Mouse (Mus musculus): Measurements from ENCODE around the gene Srebf1. TPM values are rescaled to one million over a fixed set of nuclear protein-coding genes. Genes with fewer than 3 reads are reported as not detected.

The Srebf1 gene
- total and polyA plus RNA-seq, 2 experiments = 151 to 580 TPM

DNA sequence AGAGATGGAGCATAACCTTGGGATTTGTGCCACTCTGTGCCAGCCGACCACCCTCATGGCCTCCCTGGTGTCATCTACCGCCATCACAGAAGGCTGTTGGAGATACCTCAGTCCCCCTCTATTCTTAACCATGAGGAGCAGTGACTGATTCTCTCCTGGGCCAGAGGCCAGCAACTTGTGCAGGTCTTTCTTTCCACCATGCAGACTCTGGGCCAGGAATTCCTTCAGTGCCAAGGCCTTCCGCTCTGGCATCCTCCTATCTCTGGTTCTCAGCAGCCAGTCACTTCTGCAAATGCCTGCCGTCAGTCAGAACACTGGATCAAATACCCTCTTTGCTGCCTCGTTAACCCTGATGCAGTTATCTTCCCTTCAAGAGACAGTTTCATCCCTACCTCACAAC, 31.9 kb upstream of the Srebf1 start:
- peaks cover 13% of the 10 kb centered on the region; the same call in 1 of the 2 replicates for H3K36me3 ChIP-seq (ENCODE audit: control insufficient read depth, insufficient read depth, low read length)
- H3K27me3 ChIP-seq (ENCODE audit: control insufficient read depth, insufficient read depth, low read length) = no peaks in the 10 kb centered on the region
- DNase-seq (ENCODE audit: extremely low read depth, low read depth, low spot score) = no peak
- no peaks in the 10 kb centered on the region for H3K79me2 ChIP-seq (ENCODE audit: control insufficient read depth, insufficient read depth, low read length)
- TF ChIP-seq POLR2A (IDR thresholded peaks at IDR 0.05; ENCODE audit: extremely low read depth, insufficient read depth, low read length) (no peak), CTCF (IDR thresholded peaks at IDR 0.05; ENCODE audit: low read depth, low read length) (no peak)
- H3K27ac ChIP-seq (replicated peaks; ENCODE audit: insufficient read depth, low read depth, low read length) = no peak overlapping the region
- H3K4me1 ChIP-seq (ENCODE audit: control insufficient read depth, insufficient read depth, low read length) = no peaks in the 10 kb centered on the region
- 89% methylated on average over 5 of the region's 5 CpGs for WGBS
- H3K9ac ChIP-seq (ENCODE audit: low read depth, low read length) = no peak overlapping the region
- H3K4me3 ChIP-seq (ENCODE audit: insufficient read depth, low read depth, low read length) = no peak overlapping the region

- H3K79me2 ChIP-seq (ENCODE audit: control insufficient read depth, insufficient read depth, low read length) = no peaks in the 10 kb centered on the region
- no peaks in the 10 kb centered on the region for H3K4me1 ChIP-seq (ENCODE audit: control insufficient read depth, insufficient read depth, low read length)
- no peak for DNase-seq (ENCODE audit: extremely low read depth, low read depth, low spot score)
- WGBS = 88% methylated on average over 2 of the region's 2 CpGs
- no peak overlapping the region for H3K4me3 ChIP-seq (ENCODE audit: insufficient read depth, low read depth, low read length)
- H3K27ac ChIP-seq (replicated peaks; ENCODE audit: insufficient read depth, low read depth, low read length) = no peak overlapping the region
- no peak overlapping the region for H3K9ac ChIP-seq (ENCODE audit: low read depth, low read length)
- no peaks in the 10 kb centered on the region for H3K27me3 ChIP-seq (ENCODE audit: control insufficient read depth, insufficient read depth, low read length)
- peaks cover 13% of the 10 kb centered on the region; the same call in 1 of the 2 replicates for H3K36me3 ChIP-seq (ENCODE audit: control insufficient read depth, insufficient read depth, low read length)
- TF ChIP-seq CTCF (IDR thresholded peaks at IDR 0.05; ENCODE audit: low read depth, low read length) (no peak), POLR2A (IDR thresholded peaks at IDR 0.05; ENCODE audit: extremely low read depth, insufficient read depth, low read length) (no peak)
These were observed 31.2 kb upstream of the Srebf1 start for GRCm38 (mm10) chr11:60253546-60253945.

DNA sequence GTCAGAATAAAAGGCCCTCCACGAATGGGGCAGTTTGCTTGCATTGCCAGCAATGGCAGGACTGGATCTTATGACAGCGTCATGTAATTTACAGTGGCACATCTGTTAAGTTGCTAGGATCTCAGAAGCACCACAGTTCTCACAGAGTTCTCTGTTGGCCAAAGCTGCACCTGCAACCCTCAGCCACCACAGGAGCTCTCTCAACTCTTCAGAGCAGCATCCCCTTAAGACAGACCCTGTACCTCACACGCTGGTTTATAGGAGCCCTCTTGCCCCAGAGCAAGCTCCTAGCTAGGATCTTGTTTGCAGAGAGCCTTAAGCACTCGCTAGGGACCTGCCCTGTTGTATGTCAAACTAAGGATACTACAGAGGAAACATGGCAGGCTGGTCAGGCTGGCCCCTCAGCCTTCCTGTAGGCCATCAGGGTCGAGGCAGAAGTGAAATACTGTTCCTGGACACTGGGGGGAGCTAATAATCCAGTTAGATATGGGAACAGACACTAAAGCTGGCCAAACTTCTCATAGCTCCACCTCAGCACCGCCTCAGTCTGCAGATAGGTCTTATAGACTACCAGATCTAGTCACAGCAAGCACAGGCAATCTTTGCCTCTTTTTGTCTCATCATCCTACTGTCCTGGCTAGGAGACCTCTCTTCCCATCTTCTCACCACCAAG, 28.7 kb upstream of the Srebf1 start:
- no peak overlapping the region for H3K9ac ChIP-seq (ENCODE audit: low read depth, low read length)
- H3K4me1 ChIP-seq (ENCODE audit: control insufficient read depth, insufficient read depth, low read length) = no peaks in the 10 kb centered on the region
- H3K79me2 ChIP-seq (ENCODE audit: control insufficient read depth, insufficient read depth, low read length) = no peaks in the 10 kb centered on the region
- peak; percentile 34 for DNase-seq (ENCODE audit: extremely low read depth, low read depth, low spot score)
- H3K4me3 ChIP-seq (ENCODE audit: insufficient read depth, low read depth, low read length) = no peak overlapping the region
- 68% methylated on average over 6 of the region's 6 CpGs for WGBS
- H3K36me3 ChIP-seq (ENCODE audit: control insufficient read depth, insufficient read depth, low read length) = peaks cover 12% of the 10 kb centered on the region; the same call in 1 of the 2 replicates
- TF ChIP-seq CTCF (IDR thresholded peaks at IDR 0.05; ENCODE audit: low read depth, low read length) (peak; percentile 61), POLR2A (IDR thresholded peaks at IDR 0.05; ENCODE audit: extremely low read depth, insufficient read depth, low read length) (no peak)
- no peaks in the 10 kb centered on the region for H3K27me3 ChIP-seq (ENCODE audit: control insufficient read depth, insufficient read depth, low read length)
- no peak overlapping the region for H3K27ac ChIP-seq (replicated peaks; ENCODE audit: insufficient read depth, low read depth, low read length)

DNA sequence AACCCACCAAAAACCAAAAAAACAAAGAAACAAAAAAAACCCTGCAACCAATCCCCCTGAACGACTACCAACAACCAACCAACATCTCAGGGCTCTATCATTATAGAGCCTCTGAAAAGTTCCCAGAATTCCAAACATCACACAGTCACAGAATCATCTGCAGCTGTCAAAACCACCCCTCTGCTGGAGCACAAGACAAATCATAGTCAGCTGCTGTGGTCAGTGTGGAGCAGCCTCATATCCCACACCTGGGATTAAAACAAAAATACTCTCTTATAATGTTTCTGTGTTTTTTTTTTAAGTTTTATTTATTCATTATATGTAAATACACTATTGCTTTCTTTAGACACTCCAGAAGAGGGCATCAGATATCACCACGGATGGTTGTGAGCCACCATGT, 27.5 kb upstream of the Srebf1 start:
- no peak overlapping the region for H3K4me3 ChIP-seq (ENCODE audit: insufficient read depth, low read depth, low read length)
- H3K9ac ChIP-seq (ENCODE audit: low read depth, low read length) = no peak overlapping the region
- no peak for TF ChIP-seq POLR2A (IDR thresholded peaks at IDR 0.05; ENCODE audit: extremely low read depth, insufficient read depth, low read length)
- TF ChIP-seq CTCF (IDR thresholded peaks at IDR 0.05; ENCODE audit: low read depth, low read length) = no peak

GRCm38 (mm10) chr11:60248596-60249404, 26.4 kb upstream of the Srebf1 start:
- no peak for DNase-seq (ENCODE audit: extremely low read depth, low read depth, low spot score)
- no peak overlapping the region for H3K4me3 ChIP-seq (ENCODE audit: insufficient read depth, low read depth, low read length)
- H3K36me3 ChIP-seq (ENCODE audit: control insufficient read depth, insufficient read depth, low read length) = peaks cover 8% of the 10 kb centered on the region; the same call in 1 of the 2 replicates
- TF ChIP-seq CTCF (IDR thresholded peaks at IDR 0.05; ENCODE audit: low read depth, low read length) = no peak
- TF ChIP-seq POLR2A (IDR thresholded peaks at IDR 0.05; ENCODE audit: extremely low read depth, insufficient read depth, low read length) = no peak
- H3K27me3 ChIP-seq (ENCODE audit: control insufficient read depth, insufficient read depth, low read length) = no peaks in the 10 kb centered on the region
- peaks cover 2% of the 10 kb centered on the region; the same call in 1 of the 2 replicates for H3K4me1 ChIP-seq (ENCODE audit: control insufficient read depth, insufficient read depth, low read length)
- no peak overlapping the region for H3K27ac ChIP-seq (replicated peaks; ENCODE audit: insufficient read depth, low read depth, low read length)
- no peaks in the 10 kb centered on the region for H3K79me2 ChIP-seq (ENCODE audit: control insufficient read depth, insufficient read depth, low read length)
- no peak overlapping the region for H3K9ac ChIP-seq (ENCODE audit: low read depth, low read length)
- 75% methylated on average over 13 of the region's 13 CpGs for WGBS

More for the DNA sequence above, 27.5 kb upstream of the Srebf1 start:
- no peak overlapping the region for H3K27ac ChIP-seq (replicated peaks; ENCODE audit: insufficient read depth, low read depth, low read length)
- H3K79me2 ChIP-seq (ENCODE audit: control insufficient read depth, insufficient read depth, low read length) = no peaks in the 10 kb centered on the region
- peaks cover 9% of the 10 kb centered on the region; the same call in 1 of the 2 replicates for H3K36me3 ChIP-seq (ENCODE audit: control insufficient read depth, insufficient read depth, low read length)
- no peak for DNase-seq (ENCODE audit: extremely low read depth, low read depth, low spot score)
- H3K27me3 ChIP-seq (ENCODE audit: control insufficient read depth, insufficient read depth, low read length) = no peaks in the 10 kb centered on the region
- H3K4me1 ChIP-seq (ENCODE audit: control insufficient read depth, insufficient read depth, low read length) = peaks cover 2% of the 10 kb centered on the region; the same call in 1 of the 2 replicates
- WGBS = 93% methylated on average over 2 of the region's 2 CpGs

Data from liver, adult 2 months (tissue).